Mouse (Mus musculus) heart, postnatal 10 days (tissue): ENCODE results near the gene Nfib. TPM values are rescaled to one million over a fixed set of nuclear protein-coding genes. Genes with fewer than 3 reads are reported as not detected.

Source experiments
- DNase-seq, 2 experiments: peaks; one replicate each; pipeline ENCODE4 v3.0.0; 2021
- intact Hi-C: fragments of 180-260 bp; cut with DNase I; formaldehyde crosslinking; loops from one replicate; pipeline ENCODE4 v1.15.1; 2025
- total RNA-seq, 2 experiments: library from RNA; stranded (reverse); gene quantifications; 2 replicates each; pipeline ENCODE4 v1.2.3; 2021

Nfib gene
- total RNA-seq, 2 experiments from 2014 or later: 177 to 181 TPM

- DNase-seq: no peak
- intact Hi-C loops: no loop called here
Observed at GRCm38 (mm10) chr4:82344224-82344623, 361.3 kb downstream of the Nfib start.

GRCm38 (mm10) chr4:82338930-82339329 is 366.6 kb downstream of the Nfib start:
- intact Hi-C loops: no loop called here
- no peak for DNase-seq

- intact Hi-C loops: no loop called here
- peak; percentile 38 to 42 for DNase-seq
Observed at GRCm38 (mm10) chr4:82338481-82338880, 367.1 kb downstream of the Nfib start.

GRCm38 (mm10) chr4:82336951-82337381 is 368.6 kb downstream of the Nfib start:
- intact Hi-C loops: no loop called here

GRCm38 (mm10) chr4:82335266-82335865 is 370.2 kb downstream of the Nfib start:
- intact Hi-C loops: no loop called here
- DNase-seq: no peak

More at GRCm38 (mm10) chr4:82336951-82337381, 368.6 kb downstream of the Nfib start:
- no peak for DNase-seq

- no peak for DNase-seq
- intact Hi-C loops: no loop called here
Observed at GRCm38 (mm10) chr4:82333413-82333812, 372.1 kb downstream of the Nfib start.

GRCm38 (mm10) chr4:82330095-82330494 is 375.5 kb downstream of the Nfib start:
- intact Hi-C loops: no loop called here
- no peak for DNase-seq

- intact Hi-C loops: no loop called here
- no peak for DNase-seq
Observed at GRCm38 (mm10) chr4:82326140-82326529, 379.4 kb downstream of the Nfib start.

GRCm38 (mm10) chr4:82325409-82326139 is 380.0 kb downstream of the Nfib start:
- no peak for DNase-seq

GRCm38 (mm10) chr4:82324977-82325376 is 380.6 kb downstream of the Nfib start:
- DNase-seq: no peak
- intact Hi-C loops: no loop called here

More at GRCm38 (mm10) chr4:82325409-82326139, 380.0 kb downstream of the Nfib start:
- intact Hi-C loops: no loop called here

GRCm38 (mm10) chr4:82321008-82321407 is 384.5 kb downstream of the Nfib start:
- no peak for DNase-seq
- intact Hi-C loops: no loop called here

GRCm38 (mm10) chr4:82319388-82319787 is 386.2 kb downstream of the Nfib start:
- DNase-seq: no peak

GRCm38 (mm10) chr4:82316168-82316567 is 389.4 kb downstream of the Nfib start:
- DNase-seq: peak; percentile 68 to 76
- intact Hi-C loops: no loop called here

More at GRCm38 (mm10) chr4:82319388-82319787, 386.2 kb downstream of the Nfib start:
- intact Hi-C loops: no loop called here

GRCm38 (mm10) chr4:82315710-82316109 is 389.8 kb downstream of the Nfib start:
- intact Hi-C loops: no loop called here
- DNase-seq: peak; percentile 31 to 51

- intact Hi-C loops: loop anchor here (5.0 kb wide), 1 partner anchor 196 kb away; no protein-coding TSS in a partner anchor
- no peak for DNase-seq
Observed at GRCm38 (mm10) chr4:82310924-82311734, 394.4 kb downstream of the Nfib start.

GRCm38 (mm10) chr4:82306045-82306444 is 399.5 kb downstream of the Nfib start:
- intact Hi-C loops: loop anchor here (10.0 kb wide), 1 partner anchor 741 kb away; no protein-coding TSS in a partner anchor
- DNase-seq: no peak

GRCm38 (mm10) chr4:82304148-82304871 is 401.2 kb downstream of the Nfib start:
- intact Hi-C loops: loop anchor here (10.0 kb wide), 1 partner anchor 740 kb away; no protein-coding TSS in a partner anchor
- peak; percentile 76 to 79 for DNase-seq

- intact Hi-C loops: loop anchor here (10.0 kb wide), 1 partner anchor 739 kb away; no protein-coding TSS in a partner anchor
- DNase-seq: no peak
Observed at GRCm38 (mm10) chr4:82303362-82303900, 402.1 kb downstream of the Nfib start.

GRCm38 (mm10) chr4:82302901-82303300 is 402.6 kb downstream of the Nfib start:
- intact Hi-C loops: loop anchor here (10.0 kb wide), 1 partner anchor 738 kb away; no protein-coding TSS in a partner anchor
- no peak for DNase-seq

- no peak for DNase-seq
- intact Hi-C loops: no loop called here
Observed at GRCm38 (mm10) chr4:82298606-82299005, 406.9 kb downstream of the Nfib start.
